Mouse (Mus musculus): Measurements from ENCODE around the gene Tuba8. TPM values are rescaled to one million over a fixed set of nuclear protein-coding genes. Genes with fewer than 3 reads are reported as not detected.

The Tuba8 gene
- 1.2 and 2.3 TPM in 2 replicates for polyA plus RNA-seq (2011; ENCODE audit: insufficient read depth, insufficient read length, low read depth, missing spikeins)

GRCm38 (mm10) chr6:121210149-121210925, at the start of gene Tuba8:
Gene Tuba8, plus strand, starts transcription at chr6:121210696.
- Histone ChIP-seq H3K9me3 (replicated peaks; ENCODE audit: control insufficient read depth, insufficient read depth, low read length, poor library complexity, severe bottlenecking) (no peaks in the 10 kb centered on the region), H3K9ac (ENCODE audit: low read depth, poor library complexity, severe bottlenecking) (peak within 1 kb of the TSS; percentile 37; the same call in 1 of the 2 replicates), H3K27ac (ENCODE audit: insufficient read depth, low read length) (no peak within 1 kb of the TSS), H3K4me1 (ENCODE audit: control insufficient read depth, insufficient read depth, low read length) (peaks cover 4% of the 10 kb centered on the region), H3K4me3 (ENCODE audit: low read depth, low read length) (peak within 1 kb of the TSS; percentile 53), H3K27me3 (ENCODE audit: control insufficient read depth, insufficient read depth, low read length, poor library complexity, severe bottlenecking) (no peaks in the 10 kb centered on the region), H3K36me3 (ENCODE audit: control insufficient read depth, insufficient read depth, low read length, poor library complexity, severe bottlenecking) (no peaks in the 10 kb centered on the region)
- TF ChIP-seq CTCF (IDR thresholded peaks at IDR 0.05; ENCODE audit: low read depth, low read length): no peak
- no peak for TF ChIP-seq POLR2A (IDR thresholded peaks at IDR 0.05; ENCODE audit: insufficient read depth, low read length)
- no peak for TF ChIP-seq EP300 (IDR thresholded peaks at IDR 0.05; ENCODE audit: insufficient read depth, low read depth, low read length)

- H3K9ac ChIP-seq (ENCODE audit: low read depth, poor library complexity, severe bottlenecking): no peak overlapping the region
- no peaks in the 10 kb centered on the region for H3K27me3 ChIP-seq (ENCODE audit: control insufficient read depth, insufficient read depth, low read length, poor library complexity, severe bottlenecking)
- no peak overlapping the region for H3K4me3 ChIP-seq (ENCODE audit: low read depth, low read length)
- no peak for TF ChIP-seq POLR2A (IDR thresholded peaks at IDR 0.05; ENCODE audit: insufficient read depth, low read length)
- TF ChIP-seq CTCF (IDR thresholded peaks at IDR 0.05; ENCODE audit: low read depth, low read length): no peak
- no peak for TF ChIP-seq EP300 (IDR thresholded peaks at IDR 0.05; ENCODE audit: insufficient read depth, low read depth, low read length)
- no peak overlapping the region for H3K27ac ChIP-seq (ENCODE audit: insufficient read depth, low read length)
- no peaks in the 10 kb centered on the region for H3K4me1 ChIP-seq (ENCODE audit: control insufficient read depth, insufficient read depth, low read length)
- H3K36me3 ChIP-seq (ENCODE audit: control insufficient read depth, insufficient read depth, low read length, poor library complexity, severe bottlenecking): no peaks in the 10 kb centered on the region
- H3K9me3 ChIP-seq (replicated peaks; ENCODE audit: control insufficient read depth, insufficient read depth, low read length, poor library complexity, severe bottlenecking): no peaks in the 10 kb centered on the region
These were observed 47.9 kb upstream of the Tuba8 start for GRCm38 (mm10) chr6:121162616-121163015.

GRCm38 (mm10) chr6:121166098-121166552, 44.4 kb upstream of the Tuba8 start:
- H3K27me3 ChIP-seq (ENCODE audit: control insufficient read depth, insufficient read depth, low read length, poor library complexity, severe bottlenecking): no peaks in the 10 kb centered on the region
- no peaks in the 10 kb centered on the region for H3K9me3 ChIP-seq (replicated peaks; ENCODE audit: control insufficient read depth, insufficient read depth, low read length, poor library complexity, severe bottlenecking)
- no peaks in the 10 kb centered on the region for H3K36me3 ChIP-seq (ENCODE audit: control insufficient read depth, insufficient read depth, low read length, poor library complexity, severe bottlenecking)
- no peaks in the 10 kb centered on the region for H3K4me1 ChIP-seq (ENCODE audit: control insufficient read depth, insufficient read depth, low read length)
- TF ChIP-seq POLR2A (IDR thresholded peaks at IDR 0.05; ENCODE audit: insufficient read depth, low read length) (no peak), EP300 (IDR thresholded peaks at IDR 0.05; ENCODE audit: insufficient read depth, low read depth, low read length) (no peak), CTCF (IDR thresholded peaks at IDR 0.05; ENCODE audit: low read depth, low read length) (no peak)
- H3K4me3 ChIP-seq (ENCODE audit: low read depth, low read length): no peak overlapping the region
- no peak overlapping the region for H3K27ac ChIP-seq (ENCODE audit: insufficient read depth, low read length)
- H3K9ac ChIP-seq (ENCODE audit: low read depth, poor library complexity, severe bottlenecking): no peak overlapping the region

- no peaks in the 10 kb centered on the region for H3K27me3 ChIP-seq (ENCODE audit: control insufficient read depth, insufficient read depth, low read length, poor library complexity, severe bottlenecking)
- no peaks in the 10 kb centered on the region for H3K36me3 ChIP-seq (ENCODE audit: control insufficient read depth, insufficient read depth, low read length, poor library complexity, severe bottlenecking)
- TF ChIP-seq CTCF (IDR thresholded peaks at IDR 0.05; ENCODE audit: low read depth, low read length): no peak
- TF ChIP-seq POLR2A (IDR thresholded peaks at IDR 0.05; ENCODE audit: insufficient read depth, low read length): no peak
- no peak for TF ChIP-seq EP300 (IDR thresholded peaks at IDR 0.05; ENCODE audit: insufficient read depth, low read depth, low read length)
- H3K9ac ChIP-seq (ENCODE audit: low read depth, poor library complexity, severe bottlenecking): no peak overlapping the region
- H3K4me1 ChIP-seq (ENCODE audit: control insufficient read depth, insufficient read depth, low read length): no peaks in the 10 kb centered on the region
- no peaks in the 10 kb centered on the region for H3K9me3 ChIP-seq (replicated peaks; ENCODE audit: control insufficient read depth, insufficient read depth, low read length, poor library complexity, severe bottlenecking)
- no peak overlapping the region for H3K27ac ChIP-seq (ENCODE audit: insufficient read depth, low read length)
- no peak overlapping the region for H3K4me3 ChIP-seq (ENCODE audit: low read depth, low read length)
These were observed 43.0 kb upstream of the Tuba8 start for GRCm38 (mm10) chr6:121167381-121167975.

GRCm38 (mm10) chr6:121171102-121171501, 39.4 kb upstream of the Tuba8 start:
- Histone ChIP-seq H3K9ac (ENCODE audit: low read depth, poor library complexity, severe bottlenecking) (no peak overlapping the region), H3K4me1 (ENCODE audit: control insufficient read depth, insufficient read depth, low read length) (no peaks in the 10 kb centered on the region), H3K27ac (ENCODE audit: insufficient read depth, low read length) (no peak overlapping the region), H3K9me3 (replicated peaks; ENCODE audit: control insufficient read depth, insufficient read depth, low read length, poor library complexity, severe bottlenecking) (no peaks in the 10 kb centered on the region), H3K36me3 (ENCODE audit: control insufficient read depth, insufficient read depth, low read length, poor library complexity, severe bottlenecking) (no peaks in the 10 kb centered on the region), H3K4me3 (ENCODE audit: low read depth, low read length) (no peak overlapping the region), H3K27me3 (ENCODE audit: control insufficient read depth, insufficient read depth, low read length, poor library complexity, severe bottlenecking) (no peaks in the 10 kb centered on the region)
- no peak for TF ChIP-seq POLR2A (IDR thresholded peaks at IDR 0.05; ENCODE audit: insufficient read depth, low read length)
- no peak for TF ChIP-seq CTCF (IDR thresholded peaks at IDR 0.05; ENCODE audit: low read depth, low read length)
- TF ChIP-seq EP300 (IDR thresholded peaks at IDR 0.05; ENCODE audit: insufficient read depth, low read depth, low read length): no peak

GRCm38 (mm10) chr6:121173471-121173870, 37.0 kb upstream of the Tuba8 start:
- Histone ChIP-seq H3K9me3 (replicated peaks; ENCODE audit: control insufficient read depth, insufficient read depth, low read length, poor library complexity, severe bottlenecking) (no peaks in the 10 kb centered on the region), H3K27ac (ENCODE audit: insufficient read depth, low read length) (no peak overlapping the region), H3K9ac (ENCODE audit: low read depth, poor library complexity, severe bottlenecking) (no peak overlapping the region), H3K27me3 (ENCODE audit: control insufficient read depth, insufficient read depth, low read length, poor library complexity, severe bottlenecking) (no peaks in the 10 kb centered on the region), H3K36me3 (ENCODE audit: control insufficient read depth, insufficient read depth, low read length, poor library complexity, severe bottlenecking) (no peaks in the 10 kb centered on the region), H3K4me1 (ENCODE audit: control insufficient read depth, insufficient read depth, low read length) (peaks cover 3% of the 10 kb centered on the region), H3K4me3 (ENCODE audit: low read depth, low read length) (no peak overlapping the region)
- TF ChIP-seq EP300 (IDR thresholded peaks at IDR 0.05; ENCODE audit: insufficient read depth, low read depth, low read length) (no peak), CTCF (IDR thresholded peaks at IDR 0.05; ENCODE audit: low read depth, low read length) (no peak), POLR2A (IDR thresholded peaks at IDR 0.05; ENCODE audit: insufficient read depth, low read length) (no peak)

All from ES-Bruce4 (cell line).